Mouse (Mus musculus) megakaryocyte progenitor cell, adult 5-6 weeks (primary cell): ENCODE data around the gene AC109138.7. TPM values are rescaled to one million over a fixed set of nuclear protein-coding genes. Genes with fewer than 3 reads are reported as not detected.

Experiments
- ATAC-seq: replicated peaks from 2 replicates; pipeline ENCODE4 v1.8.0; 2016; ENCODE audit warnings: mild to moderate bottlenecking, moderate TSS enrichment, inconsistent platforms; ENCODE audit not compliant: poor library complexity
- total RNA-seq, 2 experiments: library from RNA; stranded (forward) in 1 of 2; stranded (reverse) in 1 of 2; fragments of 157-497, 149-512 nt in 1 of 2; fragments of 200-1000 nt in 1 of 2; gene quantifications; 2 replicates each; pipeline versions ENCODE4 v1.2.3 to v1.2.4; 2015 to 2017

AC109138.7 gene
- total RNA-seq, 2 experiments from 2014 or later = not detected

- no peak for ATAC-seq
Observed at GRCm38 (mm10) chr19:4216041-4216685, 2.0 kb downstream of the AC109138.7 start.

- ATAC-seq = no peak
Observed at GRCm38 (mm10) chr19:4217140-4217539, 3.0 kb downstream of the AC109138.7 start.

- no peak for ATAC-seq
Observed at GRCm38 (mm10) chr19:4217855-4218254, 3.7 kb downstream of the AC109138.7 start.

GRCm38 (mm10) chr19:4218293-4218692 is 4.1 kb downstream of the AC109138.7 start:
- no peak for ATAC-seq

- ATAC-seq = no peak
Observed at GRCm38 (mm10) chr19:4218784-4219183, 4.6 kb downstream of the AC109138.7 start.

GRCm38 (mm10) chr19:4219943-4220342 is 5.8 kb downstream of the AC109138.7 start:
- no peak for ATAC-seq

- ATAC-seq = no peak
Observed at GRCm38 (mm10) chr19:4220416-4220815, 6.3 kb downstream of the AC109138.7 start.

GRCm38 (mm10) chr19:4220957-4221743 is 7.0 kb downstream of the AC109138.7 start:
- 0 out of 2 replicates have a peak, but pooled peaks have one; percentile 9 for ATAC-seq

- peak; percentile 40; the same call in 1 of the 2 replicates for ATAC-seq
Observed at GRCm38 (mm10) chr19:4222165-4222564, 8.0 kb downstream of the AC109138.7 start.

- ATAC-seq = no peak
Observed at GRCm38 (mm10) chr19:4226779-4227178, 12.6 kb downstream of the AC109138.7 start.

DNA sequence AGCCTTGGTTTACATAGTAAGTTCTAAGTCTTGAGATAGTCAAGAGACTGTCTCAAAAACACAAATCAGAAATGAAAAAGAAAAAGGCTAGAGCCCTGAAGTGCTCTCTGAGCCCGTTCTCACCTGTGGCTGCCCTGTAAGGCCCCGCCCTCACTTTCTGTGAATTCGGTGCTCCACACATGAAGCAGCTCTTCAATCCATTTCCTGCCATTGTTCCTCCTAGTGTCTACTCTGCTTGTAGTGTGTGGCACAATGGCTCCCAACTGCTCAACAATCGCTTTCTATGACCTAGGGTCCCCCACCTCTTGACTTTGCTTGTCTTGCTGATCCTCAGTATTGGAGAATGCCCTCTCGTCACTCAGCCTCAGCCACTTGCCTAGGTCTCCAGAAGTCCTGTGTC is 13.3 kb downstream of the AC109138.7 start:
- no peak for ATAC-seq

GRCm38 (mm10) chr19:4227894-4228678 is 13.9 kb downstream of the AC109138.7 start:
- peak; percentile 54 for ATAC-seq

DNA sequence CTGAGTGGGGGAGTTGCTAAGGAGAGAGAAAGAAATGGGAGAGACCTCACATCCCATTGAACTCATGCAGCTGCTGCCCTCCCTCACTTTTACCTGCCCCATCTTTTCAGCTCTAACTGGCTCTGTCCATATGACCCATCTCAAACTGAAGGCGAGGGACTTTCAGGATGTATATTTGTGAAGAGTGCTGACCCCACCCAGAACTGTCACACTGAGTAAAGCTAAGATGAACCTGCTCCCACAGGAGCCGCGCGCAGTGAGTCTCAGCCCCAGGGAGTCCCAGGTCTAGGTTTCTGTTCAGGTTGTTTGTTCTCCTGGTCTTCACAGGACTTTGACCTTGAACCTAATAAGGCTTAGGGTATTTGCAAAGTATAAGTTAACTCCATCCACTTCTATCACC is 14.7 kb downstream of the AC109138.7 start:
- no peak for ATAC-seq

DNA sequence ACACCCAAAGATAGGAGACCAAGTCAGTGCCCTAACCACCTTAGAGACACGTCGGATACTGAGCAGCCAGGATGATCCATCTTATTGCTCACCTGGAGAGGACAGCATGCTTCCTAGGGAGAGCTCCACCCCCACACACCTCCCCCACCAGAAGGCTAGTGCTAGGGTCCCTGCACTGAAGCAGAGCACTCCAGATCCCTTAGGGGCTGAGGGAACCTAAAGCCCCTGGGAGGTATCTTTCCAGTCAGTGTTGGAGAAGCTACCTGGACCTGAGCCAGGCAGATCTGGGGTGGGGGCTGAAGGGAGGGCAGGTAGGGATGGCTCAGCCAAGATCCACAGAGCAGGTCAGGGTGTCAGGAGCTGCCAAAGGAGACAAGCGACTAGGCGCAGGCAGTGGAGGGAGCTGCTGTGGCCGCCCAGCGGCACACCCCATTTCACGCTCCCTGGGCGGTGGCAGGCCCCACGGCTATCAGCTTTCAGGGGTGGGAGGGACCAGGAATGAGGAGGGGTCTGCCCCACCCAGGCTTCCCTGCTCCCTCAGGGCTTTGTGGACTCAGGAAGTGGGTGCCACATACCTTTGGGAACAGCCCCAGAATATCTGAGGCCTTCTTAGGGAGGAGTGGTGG is 15.4 kb downstream of the AC109138.7 start:
- no peak for ATAC-seq

DNA sequence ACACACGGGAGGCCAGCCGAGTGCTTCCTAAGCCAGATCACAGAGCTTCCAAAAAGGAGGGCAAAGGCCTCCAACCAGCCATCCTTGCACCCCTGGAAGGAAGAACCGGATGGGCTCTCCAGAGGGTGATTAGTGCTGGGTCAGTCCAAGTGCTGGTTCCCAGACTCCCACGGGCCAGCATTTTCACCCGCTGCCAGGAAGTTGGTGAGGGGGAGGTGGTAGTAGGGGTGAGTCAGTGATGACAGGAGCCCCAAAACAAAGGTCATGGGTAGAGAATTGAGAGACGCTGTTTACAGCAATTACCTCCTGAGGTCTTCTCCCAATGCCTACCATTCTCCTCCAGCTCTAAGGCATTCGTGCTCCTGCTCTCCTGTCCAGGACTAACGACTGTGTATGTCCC is 16.3 kb downstream of the AC109138.7 start:
- ATAC-seq = no peak

DNA sequence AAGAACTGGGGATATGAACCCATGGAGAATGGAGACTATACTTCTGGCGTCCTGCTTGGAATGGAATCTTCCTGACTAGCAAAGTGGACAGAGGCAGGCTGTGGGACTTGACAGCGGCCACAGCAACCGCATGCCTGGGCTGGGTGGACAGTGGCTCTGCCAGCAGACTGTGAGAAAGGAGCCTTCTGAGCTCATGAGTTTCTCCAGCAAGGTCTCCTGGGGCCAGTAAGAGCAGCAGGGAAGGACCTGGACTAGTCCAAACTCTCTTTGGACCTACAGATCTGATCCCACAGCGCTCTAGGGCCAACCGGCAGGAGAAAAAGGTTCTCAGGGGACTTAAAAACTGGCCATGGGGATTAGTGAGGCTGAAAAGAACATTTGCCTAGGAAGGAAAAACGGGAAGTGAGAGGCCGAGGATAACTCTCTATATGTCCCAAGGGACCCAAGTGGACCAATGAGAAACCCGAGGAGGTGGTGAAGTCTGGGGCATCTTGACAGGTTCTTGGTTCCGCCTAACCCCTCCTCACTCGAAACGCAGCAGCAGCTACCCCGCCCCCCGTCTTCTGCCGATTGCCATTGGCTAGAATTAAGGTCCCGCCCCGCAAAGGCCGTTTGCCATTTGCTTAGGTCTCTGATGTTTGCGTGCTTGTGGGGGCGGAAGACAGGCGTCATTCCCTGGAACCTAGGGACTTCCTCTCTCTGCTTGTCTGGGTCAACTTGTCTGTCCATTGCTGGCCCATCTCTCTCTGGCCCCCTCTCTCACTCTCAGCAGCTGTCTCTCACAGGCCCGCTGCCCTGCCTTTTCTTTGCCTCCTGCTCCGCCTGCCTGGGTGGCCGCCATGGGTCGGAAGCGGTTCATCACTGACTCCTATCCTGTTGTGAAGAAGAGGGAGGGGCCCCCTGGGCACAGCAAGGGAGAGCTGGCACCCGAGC is 17.4 kb downstream of the AC109138.7 start, which contains the start of gene Pold4:
Gene Pold4 (plus strand): TSS at position 647 of the 933 bp plus-strand sequence.
- ATAC-seq = peak; percentile 82

- ATAC-seq = peak; percentile 21
Observed at GRCm38 (mm10) chr19:4232186-4232572, 18.0 kb downstream of the AC109138.7 start.

DNA sequence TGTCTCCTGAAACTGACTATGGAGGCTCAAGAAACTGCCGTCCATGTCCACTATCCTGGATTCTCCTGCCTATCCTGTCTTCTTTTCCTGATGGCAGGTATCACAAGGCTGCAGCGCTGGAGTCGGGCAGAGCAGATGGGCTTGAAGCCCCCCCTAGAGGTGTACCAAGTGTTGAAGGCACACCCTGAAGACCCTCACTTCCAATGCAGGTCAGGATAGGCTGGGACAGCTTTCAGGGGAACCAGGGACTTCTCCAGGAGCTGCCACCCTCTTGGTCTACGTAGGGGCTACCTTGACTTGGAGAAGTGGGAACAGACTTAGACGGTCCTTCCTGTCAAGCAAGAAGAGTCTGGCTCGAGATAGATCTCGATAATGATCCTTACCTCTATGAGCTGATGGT is 18.5 kb downstream of the AC109138.7 start:
- ATAC-seq = no peak

DNA sequence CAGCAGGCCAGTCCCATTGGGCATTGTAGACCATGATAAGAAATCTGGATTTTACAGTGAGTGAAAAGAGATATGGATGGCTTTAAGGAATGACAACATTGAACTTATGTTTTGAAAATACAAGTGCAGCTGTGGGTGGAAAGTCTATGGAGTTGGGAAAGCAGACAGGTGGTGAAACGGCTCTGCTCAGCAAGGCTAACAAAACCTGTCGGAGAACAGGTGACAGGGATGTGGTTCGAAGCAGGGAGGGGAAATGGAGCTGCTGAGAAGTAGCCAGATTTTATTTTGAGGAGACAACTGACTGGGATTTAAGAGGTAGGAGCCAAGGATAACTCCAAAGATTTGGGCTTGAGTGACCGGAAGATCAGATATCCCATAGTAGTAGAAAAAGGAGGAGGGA is 20.4 kb downstream of the AC109138.7 start:
- no peak for ATAC-seq

GRCm38 (mm10) chr19:4240247-4240668 is 26.1 kb downstream of the AC109138.7 start:
- ATAC-seq = no peak
